Mouse (Mus musculus) forebrain, embryonic 12.5 days (tissue): ENCODE measurements around the gene Mup11. TPM values are rescaled to one million over a fixed set of nuclear protein-coding genes. Genes with fewer than 3 reads are reported as not detected.
"Not testable (repeated sequence)": the region's sequence is repeated elsewhere in the genome, so short reads cannot be mapped to it uniquely, and the experiment has no call there.

ENCODE experiments used
- ATAC-seq: fragments of 200-750 bp; cut with Nextera tagmentation; 2 replicates; pipeline ENCODE4 v1.8.0; 2017; ENCODE audit warnings: moderate TSS enrichment; ENCODE audit not compliant: low FRiP score
- H3K27ac ChIP-seq: fragments of 300-500 bp; sonication (generic); 2 replicates; pipeline ENCODE4 v1.5.1; 2016; ENCODE audit warnings: mild to moderate bottlenecking
- H3K27me3 ChIP-seq: fragments of 300-500 bp; sonication (generic); 2 replicates; pipeline ENCODE4 v1.6.1; 2016; ENCODE audit warnings: mild to moderate bottlenecking
- H3K36me3 ChIP-seq: fragments of 300-500 bp; sonication (generic); replicated peaks from 2 replicates; pipeline ENCODE4 v1.6.1; 2016; ENCODE audit warnings: mild to moderate bottlenecking
- H3K4me1 ChIP-seq: fragments of 300-500 bp; sonication (generic); 2 replicates; pipeline ENCODE4 v1.6.1; 2016
- H3K4me2 ChIP-seq: fragments of 300-500 bp; sonication (generic); 2 replicates; pipeline ENCODE4 v1.6.1; 2016; ENCODE audit warnings: mild to moderate bottlenecking, moderate library complexity
- H3K4me3 ChIP-seq: fragments of 300-500 bp; sonication (generic); replicated peaks from 2 replicates; pipeline ENCODE4 v1.5.1; 2016; ENCODE audit warnings: mild to moderate bottlenecking
- H3K9ac ChIP-seq: fragments of 300-500 bp; sonication (generic); 2 replicates; pipeline ENCODE4 v1.6.1; 2016; ENCODE audit warnings: mild to moderate bottlenecking
- H3K9me3 ChIP-seq: fragments of 300-500 bp; sonication (generic); 2 replicates; pipeline ENCODE4 v1.6.1; 2016
- WGBS: fragments of 180-500 bp; shearing (Covaris S2); methylation state at CpG from one replicate; pipeline ENCODE4 v1.1.7; 2016; 5-methylcytosine and 5-hydroxymethylcytosine counted together
- polyA plus RNA-seq: library from polyadenylated mRNA; unstranded; fragments of >200 nt; fragmentation: Nextera tagmentation; extraction: Ambion mirVana; gene quantifications from 2 replicates; pipeline ENCODE4 v1.2.1, GENCODE M21; 2016

The Mup11 gene
- not detected in 2 replicates for polyA plus RNA-seq

DNA sequence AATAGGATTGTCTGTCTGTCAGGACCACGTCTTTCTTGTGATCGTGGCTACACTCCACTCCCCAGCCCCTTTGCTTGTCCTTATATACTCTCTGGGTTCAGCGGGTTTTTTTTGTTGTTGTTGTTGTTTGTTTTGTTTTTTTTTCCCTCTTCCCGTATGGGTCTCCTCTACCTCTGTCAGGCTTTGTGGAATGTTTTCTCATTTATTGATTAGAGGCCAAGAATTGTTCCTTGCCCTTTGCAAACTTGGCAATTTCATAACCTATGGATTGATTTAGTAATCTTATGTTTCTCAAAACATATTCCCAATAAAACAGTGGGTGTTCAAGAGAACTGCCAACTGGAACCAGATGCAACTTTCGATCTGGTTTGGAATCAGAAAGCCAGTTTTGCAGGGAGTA is at the start of gene Mup11:
Mup11 (minus strand) TSS at position 101 of the 400 bp plus-strand sequence.
- not testable (repeated sequence) for H3K36me3 ChIP-seq, H3K4me1 ChIP-seq, H3K27ac ChIP-seq, H3K27me3 ChIP-seq, ATAC-seq, H3K4me2 ChIP-seq, H3K9ac ChIP-seq, H3K9me3 ChIP-seq, H3K4me3 ChIP-seq
- WGBS: 84% methylated on average over 4 of the region's 5 CpGs

Other genes with a start within 250 kb of the Mup11 start
- not detected in 2 replicates for gene Mup9, start 240.5 kb downstream of the Mup11 start, polyA plus RNA-seq
- not detected in 2 replicates for gene Mup1, start 160.5 kb downstream of the Mup11 start, polyA plus RNA-seq
- not detected in 2 replicates for gene Mup10, start 80.2 kb downstream of the Mup11 start, polyA plus RNA-seq
- not detected in 2 replicates for gene Mup12, start 78.9 kb upstream of the Mup11 start, polyA plus RNA-seq
- not detected in 2 replicates for gene Mup22, start 159.1 kb upstream of the Mup11 start, polyA plus RNA-seq